Mouse (Mus musculus): Measurements from ENCODE around the gene Bex2. TPM values are rescaled to one million over a fixed set of nuclear protein-coding genes. Genes with fewer than 3 reads are reported as not detected.

The Bex2 gene
- total RNA-seq, 2 experiments from 2014 or later, result 1.1 TPM; not detected in 1

Other genes with a start within 250 kb of the Bex2 start
- gene Gprasp2, start 229.2 kb downstream of the Bex2 start, total RNA-seq (2014; fragmentation: Nextera tagmentation), result 2.8 TPM in 1 of 2 replicates, not detected in the other
- 2.5 and 3.1 TPM in 2 replicates for gene Gprasp2, start 229.2 kb downstream of the Bex2 start, total RNA-seq (2017)
- gene Arxes2, start 74.4 kb downstream of the Bex2 start, total RNA-seq (2014; fragmentation: Nextera tagmentation), result 3.1 and 4.7 TPM in 2 replicates
- 0.41 TPM in 1 of 2 replicates, not detected in the other for gene Arxes2, start 74.4 kb downstream of the Bex2 start, total RNA-seq (2017)
- not detected in 2 replicates for gene Arxes1, start 34.9 kb downstream of the Bex2 start, total RNA-seq (2014; fragmentation: Nextera tagmentation)
- gene Arxes1, start 34.9 kb downstream of the Bex2 start, total RNA-seq (2017), result not detected in 2 replicates
- not detected in 2 replicates for gene Nxf3, start 17.0 kb upstream of the Bex2 start, total RNA-seq (2014; fragmentation: Nextera tagmentation)
- gene Nxf3, start 17.0 kb upstream of the Bex2 start, total RNA-seq (2017), result not detected in 2 replicates
- gene Bex4, start 70.8 kb upstream of the Bex2 start, total RNA-seq (2014; fragmentation: Nextera tagmentation), result 3.2 TPM in 1 of 2 replicates, not detected in the other
- gene Bex4, start 70.8 kb upstream of the Bex2 start, total RNA-seq (2017), result 4.7 TPM in 1 of 2 replicates, not detected in the other
- 47.6 and 82.8 TPM in 2 replicates for gene Tceal8, start 104.1 kb upstream of the Bex2 start, total RNA-seq (2014; fragmentation: Nextera tagmentation)
- gene Tceal8, start 104.1 kb upstream of the Bex2 start, total RNA-seq (2017), result 133 and 145 TPM in 2 replicates
- not detected in 2 replicates for gene Tceal5, start 135.6 kb upstream of the Bex2 start, total RNA-seq (2014; fragmentation: Nextera tagmentation)
- gene Tceal5, start 135.6 kb upstream of the Bex2 start, total RNA-seq (2017), result not detected in 2 replicates
- gene Tceal7, start 146.5 kb upstream of the Bex2 start, total RNA-seq (2014; fragmentation: Nextera tagmentation), result not detected in 2 replicates
- not detected in 2 replicates for gene Tceal7, start 146.5 kb upstream of the Bex2 start, total RNA-seq (2017)
- 1.8 TPM in 1 of 2 replicates, not detected in the other for gene Bex1, start 147.3 kb upstream of the Bex2 start, total RNA-seq (2014; fragmentation: Nextera tagmentation)
- gene Bex1, start 147.3 kb upstream of the Bex2 start, total RNA-seq (2017), result 2.0 TPM in 1 of 2 replicates, not detected in the other
- gene Tceal9, start 176.8 kb upstream of the Bex2 start, total RNA-seq (2014; fragmentation: Nextera tagmentation), result 99.9 and 102 TPM in 2 replicates
- 187 and 225 TPM in 2 replicates for gene Tceal9, start 176.8 kb upstream of the Bex2 start, total RNA-seq (2017)
- 141 and 154 TPM in 2 replicates for gene Bex3, start 202.0 kb upstream of the Bex2 start, total RNA-seq (2014; fragmentation: Nextera tagmentation)
- gene Bex3, start 202.0 kb upstream of the Bex2 start, total RNA-seq (2017), result 87.5 and 104 TPM in 2 replicates